In the genomic region with DNA sequence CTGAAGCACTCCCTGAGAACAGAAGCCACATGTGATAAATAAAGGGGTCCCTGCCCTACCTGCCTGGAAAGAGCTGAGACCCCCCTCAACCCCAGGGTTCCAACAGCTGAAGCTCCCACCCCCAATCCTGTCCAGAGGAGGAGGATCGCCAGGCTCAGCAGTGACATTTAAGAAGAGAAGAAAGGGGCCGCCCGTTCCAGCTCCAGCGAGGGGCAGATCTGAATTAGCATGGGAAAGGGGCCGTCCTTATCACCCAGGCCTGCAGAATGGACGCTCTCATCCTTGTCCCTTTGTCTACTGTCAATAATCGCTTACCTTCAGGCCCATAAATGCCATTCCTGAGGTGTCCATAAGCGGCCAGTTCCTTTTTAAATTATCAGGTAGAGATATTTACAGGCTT, we compare ENCODE assay signal across 23 mouse cellular contexts.
"Had no signal": no experiment of that assay in that cellular context is flagged by ENCODE, and none has a peak within 500 bp of the region (broad histone marks: within the 10 kb centered on the region; RNA-seq: fewer than 3 reads in every experiment).

No protein-coding gene starts in this region.

- H3K9me3 ChIP-seq: heart, embryonic 10.5 days; heart, embryonic 12.5 days; hindbrain, embryonic 13.5 days; hindbrain, embryonic 15.5 days; limb, embryonic 10.5 days; limb, embryonic 12.5 days; liver, embryonic 13.5 days had no signal

- H3K27ac ChIP-seq: gastrocnemius, adult 2 months; heart, embryonic 10.5 days; hindbrain, embryonic 13.5 days; hindbrain, embryonic 15.5 days; hindbrain, postnatal 0 days; layer of hippocampus, adult 2 months; left cerebral cortex, adult 2 months; limb, embryonic 10.5 days; limb, embryonic 12.5 days; liver, embryonic 13.5 days had no signal

- ATAC-seq: hindbrain, postnatal 0 days; intestine, postnatal 0 days had no signal

- H3K4me3 ChIP-seq: gastrocnemius, adult 2 months; heart, embryonic 10.5 days; heart, embryonic 12.5 days; hindbrain, embryonic 13.5 days; hindbrain, embryonic 15.5 days; layer of hippocampus, adult 2 months; left cerebral cortex, adult 2 months; limb, embryonic 10.5 days; limb, embryonic 12.5 days; liver, embryonic 13.5 days had no signal

- H3K36me3 ChIP-seq: heart, embryonic 10.5 days; heart, embryonic 12.5 days; hindbrain, embryonic 13.5 days; hindbrain, embryonic 15.5 days; limb, embryonic 10.5 days; limb, embryonic 12.5 days; liver, embryonic 13.5 days had no signal

- H3K9ac ChIP-seq: heart, embryonic 12.5 days; hindbrain, embryonic 13.5 days; hindbrain, embryonic 15.5 days; limb, embryonic 12.5 days; liver, embryonic 13.5 days had no signal

- DNase-seq: gastrocnemius, adult 2 months; gastrocnemius, postnatal 10 days; gastrocnemius, postnatal 25 days; heart, adult 18-20 months; heart, postnatal 10 days; kidney, adult 18-20 months; kidney, adult 8-10 months; kidney, postnatal 10 days; kidney, postnatal 25 days; kidney, postnatal 4 days; liver; liver, embryonic 13.5 days had no signal

- H3K4me2 ChIP-seq: heart, embryonic 12.5 days; hindbrain, embryonic 13.5 days; hindbrain, embryonic 15.5 days; limb, embryonic 12.5 days; liver, embryonic 11.5 days; liver, embryonic 13.5 days had no signal
